ENCODE assay signal across 8 mouse cellular contexts in the genomic region with DNA sequence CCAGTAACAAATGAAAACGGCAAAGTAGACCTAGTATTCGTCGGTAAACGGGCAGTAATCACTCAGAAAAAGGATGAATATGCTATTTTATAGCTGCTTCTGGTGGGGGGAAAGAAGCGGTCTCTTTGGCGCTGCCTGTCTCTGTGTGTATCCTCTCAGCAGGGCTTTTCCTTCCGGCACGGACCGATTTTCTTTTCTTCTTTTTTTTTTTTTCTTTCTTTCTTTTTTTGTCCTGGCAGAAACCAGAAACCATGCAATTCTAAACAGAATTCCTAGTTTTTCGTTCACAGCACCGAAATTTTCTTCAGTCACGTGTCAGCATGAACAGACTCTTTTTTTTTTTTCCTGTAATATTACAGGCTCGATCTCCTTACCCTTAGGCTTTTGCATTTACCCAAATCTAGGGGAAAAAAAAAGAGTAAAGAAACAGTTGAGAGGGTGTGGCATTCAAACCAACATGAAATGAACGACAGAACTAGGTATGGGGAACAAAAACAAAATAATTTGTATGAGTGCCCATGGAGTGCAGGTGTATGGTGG. TPM values are rescaled to one million over a fixed set of nuclear protein-coding genes. Genes with fewer than 3 reads are reported as not detected.
A peak's percentile ranks its signal among the peaks of the same experiment; 100 is the strongest.
DNase-seq lines count a peak whose midpoint lies in the region; ATAC-seq and TF ChIP-seq lines count a peak whose summit lies in the region.

No protein-coding gene starts in this region.

- peak overlapping the region; percentile 99 for H3K27ac ChIP-seq in heart, embryonic 13.5 days (replicated peaks)
- peak overlapping the region; percentile 20; the same call in 1 of the 2 replicates for H3K27ac ChIP-seq in liver, embryonic 15.5 days (replicated peaks)

- H3K4me1 ChIP-seq in G1E (ENCODE audit: insufficient read depth, low read depth, low read length) = peaks cover 47% of the 10 kb centered on the region
- H3K4me1 ChIP-seq in heart, embryonic 13.5 days = peaks cover 26% of the 10 kb centered on the region
- peaks cover 39% of the 10 kb centered on the region for H3K4me1 ChIP-seq in liver, embryonic 15.5 days (replicated peaks)

- peak overlapping the region; percentile 99 for H3K9ac ChIP-seq in heart, embryonic 13.5 days
- peak overlapping the region; percentile 93; the same call in 1 of the 2 replicates for H3K9ac ChIP-seq in liver, embryonic 15.5 days

- H3K27me3 ChIP-seq in G1E (ENCODE audit: insufficient read depth, low read length) = no peaks in the 10 kb centered on the region
- H3K27me3 ChIP-seq in heart, embryonic 13.5 days (replicated peaks) = no peaks in the 10 kb centered on the region
- peaks cover 30% of the 10 kb centered on the region for H3K27me3 ChIP-seq in liver, embryonic 15.5 days

- no peaks in the 10 kb centered on the region for H3K36me3 ChIP-seq in G1E (replicated peaks)
- no peaks in the 10 kb centered on the region for H3K36me3 ChIP-seq in heart, embryonic 13.5 days
- no peaks in the 10 kb centered on the region for H3K36me3 ChIP-seq in liver, embryonic 15.5 days (replicated peaks)

- WGBS in heart, embryonic 13.5 days = 6% methylated on average over 14 of the region's 14 CpGs
- WGBS in liver, embryonic 15.5 days (ENCODE audit: insufficient replicate concordance) = 1% methylated on average over 14 of the region's 14 CpGs

- H3K4me3 ChIP-seq in G1E (ENCODE audit: low read depth, low read length) = peak overlapping the region; percentile 88
- H3K4me3 ChIP-seq in heart, embryonic 13.5 days = peak overlapping the region; percentile 95
- peak overlapping the region; percentile 98 for H3K4me3 ChIP-seq in liver, embryonic 15.5 days (replicated peaks)

- no peaks in the 10 kb centered on the region for H3K9me3 ChIP-seq in G1E (replicated peaks)
- no peaks in the 10 kb centered on the region for H3K9me3 ChIP-seq in heart, embryonic 13.5 days
- H3K9me3 ChIP-seq in liver, embryonic 15.5 days (replicated peaks) = no peaks in the 10 kb centered on the region

- DNase-seq in kidney, adult 9 months = peak; percentile 27
- no peak for DNase-seq in kidney, postnatal 4 days
- DNase-seq in G1E (ENCODE audit: low spot score) = no peak
- no peak for DNase-seq in left cerebral cortex, adult 9 months (ENCODE audit: low spot score in 2 of 2)
- no peak for DNase-seq in urinary bladder, postnatal 36 days (ENCODE audit: low spot score in 2 of 2)

- peak overlapping the region; percentile 90 for H3K4me2 ChIP-seq in heart, embryonic 13.5 days
- peak overlapping the region; percentile 98 for H3K4me2 ChIP-seq in liver, embryonic 15.5 days

- no peak for ATAC-seq in G1E (ENCODE audit: extremely low read depth, insufficient number of reproducible peaks, low FRiP score, poor library complexity, severe bottlenecking)
- ATAC-seq in heart, embryonic 13.5 days (ENCODE audit: extremely low read depth, insufficient number of reproducible peaks, low FRiP score, low TSS enrichment) = no peak
- ATAC-seq in liver, embryonic 15.5 days (ENCODE audit: insufficient read depth) = no peak
- no peak for ATAC-seq in granulocyte monocyte progenitor cell, adult 5-6 weeks (replicated peaks; ENCODE audit: poor library complexity, severe bottlenecking)

- TF ChIP-seq CTCF in G1E (IDR thresholded peaks at IDR 0.05; ENCODE audit: low read depth, low read length) = no peak

RNA-seq across cellular contexts. Expression of gene Zdhhc17, which starts 1.4 kb away (rescaled TPM):
- 102 and 103 TPM in 2 replicates for total RNA-seq in G1E (2014; fragmentation: Nextera tagmentation)
- total RNA-seq in G1E (2017) = 62.8 and 70.0 TPM in 2 replicates
- polyA plus RNA-seq in G1E (2012) = 1.5 and 1.6 TPM in 2 replicates
- polyA plus RNA-seq in heart, embryonic 13.5 days (2015; fragmentation: Nextera tagmentation; extraction: Ambion mirVana) = 15.4 and 17.6 TPM in 2 replicates
- polyA plus RNA-seq in liver, embryonic 15.5 days (2015; fragmentation: Nextera tagmentation; extraction: Ambion mirVana) = 5.1 and 5.6 TPM in 2 replicates
- total RNA-seq in granulocyte monocyte progenitor cell, adult 5-6 weeks (2014; fragmentation: Nextera tagmentation) = 24.2 and 26.7 TPM in 2 replicates
- 15.3 and 22.0 TPM in 2 replicates for total RNA-seq in granulocyte monocyte progenitor cell, adult 5-6 weeks (2017)
